Mouse (Mus musculus): Measurements from ENCODE around the gene Ak8.

GRCm38 (mm10) chr2:28676005-28676404 is 24.0 kb upstream of the Ak8 start:
- TF ChIP-seq POLR2A (IDR thresholded peaks at IDR 0.05; ENCODE audit: insufficient read depth, low read depth, low read length) (no peak), CTCF (IDR thresholded peaks at IDR 0.05) (no peak), EP300 (IDR thresholded peaks at IDR 0.05; ENCODE audit: insufficient read depth, low read depth, low read length) (no peak)
